Mouse (Mus musculus) embryonic fibroblast, embryonic 13.5 days (primary cell): Measurements from ENCODE around the gene 1700057G04Rik.

Experiments
- CTCF ChIP-seq: IDR thresholded peaks from 2 replicates; pipeline ENCODE4 v1.5.1; 2011; ENCODE audit warnings: mild to moderate bottlenecking, control low read depth, low read length, moderate library complexity, borderline replicate concordance; ENCODE audit not compliant: insufficient read depth
- POLR2A ChIP-seq: IDR thresholded peaks from 2 replicates; pipeline ENCODE4 v1.6.1; 2011; ENCODE audit warnings: low read depth, mild to moderate bottlenecking, control low read depth, low read length, moderate library complexity

DNA sequence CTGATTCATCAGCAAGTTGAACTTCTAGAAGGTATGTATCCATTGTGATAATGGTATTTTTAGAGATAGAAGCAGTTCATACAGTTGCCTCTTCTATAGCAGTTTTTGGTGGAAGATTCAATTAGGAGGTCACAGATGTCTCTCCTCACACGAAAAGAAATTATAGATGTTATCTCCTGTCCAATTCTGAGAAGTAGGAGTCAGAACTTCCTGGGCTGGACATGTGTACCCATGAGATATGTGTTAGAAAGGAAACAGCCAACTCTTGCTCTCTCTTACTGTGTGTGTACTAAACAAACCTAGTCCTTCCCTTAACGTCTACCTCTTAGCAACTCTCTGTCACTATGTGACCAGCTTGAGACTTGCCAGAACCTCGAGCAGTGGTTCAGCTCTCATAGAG lies 19.5 kb upstream of the 1700057G04Rik start:
- TF ChIP-seq CTCF: no peak
- TF ChIP-seq POLR2A: no peak
